Mouse (Mus musculus) small intestine, adult 2 months (tissue): Measurements from ENCODE around the gene Asap2.

ENCODE experiments used
- CTCF ChIP-seq: fragments of 200-500 bp; IDR thresholded peaks from 2 replicates; pipeline ENCODE4 v1.5.1; 2012; ENCODE audit warnings: low read depth, mild to moderate bottlenecking, control low read depth, inconsistent platforms, low read length, moderate library complexity, mixed read lengths; ENCODE audit not compliant: insufficient replicate concordance, insufficient read length; ENCODE audit errors: extremely low read depth
- POLR2A ChIP-seq: fragments of 200-500 bp; IDR thresholded peaks from 2 replicates; pipeline ENCODE4 v1.6.1; 2012; ENCODE audit warnings: low read depth, mild to moderate bottlenecking, control low read depth, inconsistent platforms, low read length, moderate library complexity

- no peak for TF ChIP-seq POLR2A
- no peak for TF ChIP-seq CTCF
Measured at GRCm38 (mm10) chr12:21153279-21153707, 163.0 kb downstream of the Asap2 start.
